Mouse (Mus musculus): ENCODE data around the gene Fbxl21. TPM values are rescaled to one million over a fixed set of nuclear protein-coding genes. Genes with fewer than 3 reads are reported as not detected.

Fbxl21 gene
- total RNA-seq, 4 experiments from 2014 or later: 0.24 to 0.29 TPM; not detected in 2

- no peak for DNase-seq (ENCODE audit: low spot score in 2 of 2)
Measured at GRCm38 (mm10) chr13:56534931-56535330, 12.7 kb downstream of the Fbxl21 start.

- DNase-seq (ENCODE audit: low spot score in 2 of 2): no peak
Measured at GRCm38 (mm10) chr13:56535570-56535969, 13.3 kb downstream of the Fbxl21 start.

GRCm38 (mm10) chr13:56537026-56537425 is 14.8 kb downstream of the Fbxl21 start:
- DNase-seq (ENCODE audit: low spot score in 2 of 2): no peak

GRCm38 (mm10) chr13:56539846-56540245 is 17.6 kb downstream of the Fbxl21 start:
- DNase-seq (ENCODE audit: low spot score in 2 of 2): no peak

GRCm38 (mm10) chr13:56543805-56544204 is 21.5 kb downstream of the Fbxl21 start:
- DNase-seq (ENCODE audit: low spot score in 2 of 2): no peak

- no peak for DNase-seq (ENCODE audit: low spot score in 2 of 2)
Measured at GRCm38 (mm10) chr13:56544956-56545355, 22.7 kb downstream of the Fbxl21 start.

- no peak for DNase-seq (ENCODE audit: low spot score in 2 of 2)
Measured at GRCm38 (mm10) chr13:56548401-56548800, 26.1 kb downstream of the Fbxl21 start, which contains the start of gene Lect2. Gene Lect2 (minus strand): TSS chr13:56548502.

- peak in 1 of 2 experiments; percentile 20 for DNase-seq (ENCODE audit: low spot score in 2 of 2)
Measured at GRCm38 (mm10) chr13:56549364-56549763, 27.1 kb downstream of the Fbxl21 start.

GRCm38 (mm10) chr13:56550574-56550973 is 28.3 kb downstream of the Fbxl21 start:
- no peak for DNase-seq (ENCODE audit: low spot score in 2 of 2)

- no peak for DNase-seq (ENCODE audit: low spot score in 2 of 2)
Measured at GRCm38 (mm10) chr13:56551661-56552060, 29.4 kb downstream of the Fbxl21 start.

- DNase-seq (ENCODE audit: low spot score in 2 of 2): no peak
Measured at GRCm38 (mm10) chr13:56553923-56554322, 31.7 kb downstream of the Fbxl21 start.

GRCm38 (mm10) chr13:56554409-56554808 is 32.1 kb downstream of the Fbxl21 start:
- DNase-seq (ENCODE audit: low spot score in 2 of 2): no peak

GRCm38 (mm10) chr13:56555957-56556356 is 33.7 kb downstream of the Fbxl21 start:
- DNase-seq (ENCODE audit: low spot score in 2 of 2): peak in 1 of 2 experiments; percentile 18

GRCm38 (mm10) chr13:56556701-56557100 is 34.4 kb downstream of the Fbxl21 start:
- no peak for DNase-seq (ENCODE audit: low spot score in 2 of 2)

GRCm38 (mm10) chr13:56558811-56559210 is 36.5 kb downstream of the Fbxl21 start:
- no peak for DNase-seq (ENCODE audit: low spot score in 2 of 2)

GRCm38 (mm10) chr13:56559841-56560370 is 37.6 kb downstream of the Fbxl21 start:
- DNase-seq (ENCODE audit: low spot score in 2 of 2): no peak

- no peak for DNase-seq (ENCODE audit: low spot score in 2 of 2)
Measured at GRCm38 (mm10) chr13:56561129-56561528, 38.9 kb downstream of the Fbxl21 start.

- no peak for DNase-seq (ENCODE audit: low spot score in 2 of 2)
Measured at GRCm38 (mm10) chr13:56563075-56563474, 40.8 kb downstream of the Fbxl21 start.

- no peak for DNase-seq (ENCODE audit: low spot score in 2 of 2)
Measured at GRCm38 (mm10) chr13:56566336-56566735, 44.1 kb downstream of the Fbxl21 start.

GRCm38 (mm10) chr13:56571645-56572044 is 49.4 kb downstream of the Fbxl21 start:
- DNase-seq (ENCODE audit: low spot score in 2 of 2): no peak

- no peak for DNase-seq (ENCODE audit: low spot score in 2 of 2)
Measured at GRCm38 (mm10) chr13:56575074-56575473, 52.8 kb downstream of the Fbxl21 start.

- peak; percentile 75 for DNase-seq (ENCODE audit: low spot score in 2 of 2)
Measured at GRCm38 (mm10) chr13:56575701-56576321, 53.5 kb downstream of the Fbxl21 start.

- DNase-seq (ENCODE audit: low spot score in 2 of 2): no peak
Measured at GRCm38 (mm10) chr13:56578097-56578496, 55.8 kb downstream of the Fbxl21 start.
